Mouse (Mus musculus) gastrocnemius, adult 8-10 months (tissue): Measurements from ENCODE around the gene Tmcc3. TPM values are rescaled to one million over a fixed set of nuclear protein-coding genes. Genes with fewer than 3 reads are reported as not detected.

Source experiments
- DNase-seq, 2 experiments: peaks; one replicate each; pipeline ENCODE4 v3.0.0; 2022; ENCODE audit warnings: low spot score in 2 of 2
- total RNA-seq, 4 experiments: library from RNA; stranded (reverse); gene quantifications; 2 replicates each; pipeline ENCODE4 v1.2.4; 2022

The Tmcc3 gene
- total RNA-seq, result 10 to 100 TPM; 17.4 to 22.5 (median 20.3) TPM

- DNase-seq, result no peak
Measured at GRCm38 (mm10) chr10:94311511-94312006, at the start of gene Tmcc3. Tmcc3 (plus strand) TSS chr10:94311949.

- no peak for DNase-seq
Measured at GRCm38 (mm10) chr10:94262646-94263045, 49.1 kb upstream of the Tmcc3 start.

- no peak for DNase-seq
Measured at GRCm38 (mm10) chr10:94263211-94263610, 48.5 kb upstream of the Tmcc3 start.

GRCm38 (mm10) chr10:94265656-94266542, 45.9 kb upstream of the Tmcc3 start:
- DNase-seq, result no peak

- DNase-seq, result no peak
Measured at GRCm38 (mm10) chr10:94275321-94275720, 36.4 kb upstream of the Tmcc3 start.

GRCm38 (mm10) chr10:94276511-94276910, 35.2 kb upstream of the Tmcc3 start:
- no peak for DNase-seq

- no peak for DNase-seq
Measured at GRCm38 (mm10) chr10:94282179-94282578, 29.6 kb upstream of the Tmcc3 start.

- DNase-seq, result no peak
Measured at GRCm38 (mm10) chr10:94282797-94283196, 29.0 kb upstream of the Tmcc3 start.

GRCm38 (mm10) chr10:94294437-94294836, 17.3 kb upstream of the Tmcc3 start:
- no peak for DNase-seq

- no peak for DNase-seq
Measured at GRCm38 (mm10) chr10:94294933-94295750, 16.6 kb upstream of the Tmcc3 start.

- DNase-seq, result no peak
Measured at GRCm38 (mm10) chr10:94295923-94296605, 15.7 kb upstream of the Tmcc3 start.

- DNase-seq, result no peak
Measured at GRCm38 (mm10) chr10:94298471-94298870, 13.3 kb upstream of the Tmcc3 start, which contains the start of gene Gm4792. Gm4792 (minus strand) TSS chr10:94298703.

GRCm38 (mm10) chr10:94299301-94299700, 12.4 kb upstream of the Tmcc3 start:
- no peak for DNase-seq

GRCm38 (mm10) chr10:94304064-94304657, 7.6 kb upstream of the Tmcc3 start:
- DNase-seq, result no peak

GRCm38 (mm10) chr10:94305526-94305925, 6.2 kb upstream of the Tmcc3 start:
- DNase-seq, result no peak

- no peak for DNase-seq
Measured at GRCm38 (mm10) chr10:94310499-94311267, 1.1 kb upstream of the Tmcc3 start.

- peak in 1 of 2 experiments; percentile 7 for DNase-seq
Measured at GRCm38 (mm10) chr10:94312007-94312715, 412 bp downstream of the Tmcc3 start.

- DNase-seq, result no peak
Measured at GRCm38 (mm10) chr10:94313146-94313545, 1.4 kb downstream of the Tmcc3 start.

- DNase-seq, result no peak
Measured at GRCm38 (mm10) chr10:94318574-94318973, 6.8 kb downstream of the Tmcc3 start.

GRCm38 (mm10) chr10:94329962-94330361, 18.2 kb downstream of the Tmcc3 start:
- DNase-seq, result no peak
